Mouse (Mus musculus): Measurements from ENCODE around the gene Stx11. TPM values are rescaled to one million over a fixed set of nuclear protein-coding genes. Genes with fewer than 3 reads are reported as not detected.

The Stx11 gene
- 1.6 and 2.4 TPM in 2 replicates for polyA plus RNA-seq (2015; fragmentation: Nextera tagmentation; extraction: Ambion mirVana)

- Histone ChIP-seq H3K27me3 (ENCODE audit: insufficient read depth, low read length) (no peaks in the 10 kb centered on the region), H3K9ac (ENCODE audit: low read depth, low read length) (peak within 1 kb of the TSS; percentile 65), H3K36me3 (ENCODE audit: insufficient read depth, low read length) (no peaks in the 10 kb centered on the region), H3K9me3 (replicated peaks; ENCODE audit: low read length) (no peaks in the 10 kb centered on the region), H3K4me2 (ENCODE audit: low read length) (peak within 1 kb of the TSS; percentile 93), H3K27ac (no peak within 1 kb of the TSS), H3K4me1 (replicated peaks; ENCODE audit: insufficient read depth, low read length) (no peaks in the 10 kb centered on the region), H3K4me3 (replicated peaks; ENCODE audit: low read depth, low read length) (peak within 1 kb of the TSS; percentile 71)
- ATAC-seq (replicated peaks; ENCODE audit: low FRiP score, low read depth) (peak; percentile 85), DNase-seq (ENCODE audit: low spot score) (peak; percentile 68)
- no peak for TF ChIP-seq CTCF (IDR thresholded peaks at IDR 0.05; ENCODE audit: low read depth)
- WGBS, result 4% methylated on average over 55 of the region's 56 CpGs
These were observed at the start of gene Stx11 for GRCm38 (mm10) chr10:12964151-12965075. Gene Stx11 (minus strand): TSS chr10:12964298.

- WGBS, result 2% methylated on average over 29 of the region's 29 CpGs
- H3K27me3 ChIP-seq (ENCODE audit: insufficient read depth, low read length), result no peaks in the 10 kb centered on the region
- no peak for TF ChIP-seq CTCF (IDR thresholded peaks at IDR 0.05; ENCODE audit: low read depth)
- no peaks in the 10 kb centered on the region for H3K36me3 ChIP-seq (ENCODE audit: insufficient read depth, low read length)
- H3K9me3 ChIP-seq (replicated peaks; ENCODE audit: low read length), result no peaks in the 10 kb centered on the region
- ATAC-seq (replicated peaks; ENCODE audit: low FRiP score, low read depth) (no peak), DNase-seq (ENCODE audit: low spot score) (no peak)
- peak overlapping the region; percentile 89 for H3K4me3 ChIP-seq (replicated peaks; ENCODE audit: low read depth, low read length)
- H3K4me2 ChIP-seq (ENCODE audit: low read length), result peak overlapping the region; percentile 89
- H3K4me1 ChIP-seq (replicated peaks; ENCODE audit: insufficient read depth, low read length), result peaks cover 7% of the 10 kb centered on the region
- H3K9ac ChIP-seq (ENCODE audit: low read depth, low read length), result peak overlapping the region; percentile 83
- H3K27ac ChIP-seq, result peak overlapping the region; percentile 58; the same call in 1 of the 2 replicates
These were observed 44.6 kb upstream of the Stx11 start for GRCm38 (mm10) chr10:13008737-13009121.

- peak; percentile 99 for ATAC-seq (replicated peaks; ENCODE audit: low FRiP score, low read depth)
- WGBS, result 3% methylated on average over 52 of the region's 52 CpGs
- H3K4me2 ChIP-seq (ENCODE audit: low read length), result peak overlapping the region; percentile 89
- DNase-seq (ENCODE audit: low spot score), result peak; percentile 99
- TF ChIP-seq CTCF (IDR thresholded peaks at IDR 0.05; ENCODE audit: low read depth), result no peak
- no peaks in the 10 kb centered on the region for H3K36me3 ChIP-seq (ENCODE audit: insufficient read depth, low read length)
- peak overlapping the region; percentile 58; the same call in 1 of the 2 replicates for H3K27ac ChIP-seq
- H3K27me3 ChIP-seq (ENCODE audit: insufficient read depth, low read length), result no peaks in the 10 kb centered on the region
- H3K4me3 ChIP-seq (replicated peaks; ENCODE audit: low read depth, low read length), result peak overlapping the region; percentile 89
- H3K9ac ChIP-seq (ENCODE audit: low read depth, low read length), result peak overlapping the region; percentile 83
- H3K4me1 ChIP-seq (replicated peaks; ENCODE audit: insufficient read depth, low read length), result peaks cover 7% of the 10 kb centered on the region
- H3K9me3 ChIP-seq (replicated peaks; ENCODE audit: low read length), result no peaks in the 10 kb centered on the region
These were observed 44.0 kb upstream of the Stx11 start for GRCm38 (mm10) chr10:13007876-13008736.

GRCm38 (mm10) chr10:13005043-13005442 lies 40.9 kb upstream of the Stx11 start, which contains the start of gene Sf3b5:
Gene Sf3b5 (plus strand): TSS chr10:13005343.
- peaks cover 7% of the 10 kb centered on the region for H3K4me1 ChIP-seq (replicated peaks; ENCODE audit: insufficient read depth, low read length)
- H3K4me2 ChIP-seq (ENCODE audit: low read length), result no peak within 1 kb of the TSS
- 87% methylated on average over 3 of the region's 3 CpGs for WGBS
- no peak within 1 kb of the TSS for H3K4me3 ChIP-seq (replicated peaks; ENCODE audit: low read depth, low read length)
- DNase-seq (ENCODE audit: low spot score) (no peak), ATAC-seq (replicated peaks; ENCODE audit: low FRiP score, low read depth) (no peak)
- no peaks in the 10 kb centered on the region for H3K9me3 ChIP-seq (replicated peaks; ENCODE audit: low read length)
- H3K36me3 ChIP-seq (ENCODE audit: insufficient read depth, low read length), result no peaks in the 10 kb centered on the region
- H3K9ac ChIP-seq (ENCODE audit: low read depth, low read length), result no peak within 1 kb of the TSS
- TF ChIP-seq CTCF (IDR thresholded peaks at IDR 0.05; ENCODE audit: low read depth), result no peak
- H3K27ac ChIP-seq, result no peak within 1 kb of the TSS
- no peaks in the 10 kb centered on the region for H3K27me3 ChIP-seq (ENCODE audit: insufficient read depth, low read length)

- no peaks in the 10 kb centered on the region for H3K27me3 ChIP-seq (ENCODE audit: insufficient read depth, low read length)
- ATAC-seq (replicated peaks; ENCODE audit: low FRiP score, low read depth) (peak; percentile 84), DNase-seq (ENCODE audit: low spot score) (peak; percentile 91)
- TF ChIP-seq CTCF (IDR thresholded peaks at IDR 0.05; ENCODE audit: low read depth), result peak; percentile 88
- H3K4me2 ChIP-seq (ENCODE audit: low read length), result peak overlapping the region; percentile 23; the same call in 1 of the 2 replicates
- no peaks in the 10 kb centered on the region for H3K4me1 ChIP-seq (replicated peaks; ENCODE audit: insufficient read depth, low read length)
- H3K9me3 ChIP-seq (replicated peaks; ENCODE audit: low read length), result no peaks in the 10 kb centered on the region
- no peak overlapping the region for H3K9ac ChIP-seq (ENCODE audit: low read depth, low read length)
- H3K4me3 ChIP-seq (replicated peaks; ENCODE audit: low read depth, low read length), result no peak overlapping the region
- no peaks in the 10 kb centered on the region for H3K36me3 ChIP-seq (ENCODE audit: insufficient read depth, low read length)
- 39% methylated on average over 17 of the region's 17 CpGs for WGBS
- H3K27ac ChIP-seq, result no peak overlapping the region
These were observed 32.8 kb upstream of the Stx11 start for GRCm38 (mm10) chr10:12996736-12997477.

Data from kidney, postnatal 0 days (tissue).